Mouse (Mus musculus) small intestine, adult 2 months (tissue): ENCODE data around the gene Mdfic.

Source experiments
- CTCF ChIP-seq: fragments of 200-500 bp; IDR thresholded peaks from 2 replicates; pipeline ENCODE4 v1.5.1; 2012; ENCODE audit warnings: low read depth, mild to moderate bottlenecking, control low read depth, inconsistent platforms, low read length, moderate library complexity, mixed read lengths; ENCODE audit not compliant: insufficient replicate concordance, insufficient read length; ENCODE audit errors: extremely low read depth
- POLR2A ChIP-seq: fragments of 200-500 bp; IDR thresholded peaks from 2 replicates; pipeline ENCODE4 v1.6.1; 2012; ENCODE audit warnings: low read depth, mild to moderate bottlenecking, control low read depth, inconsistent platforms, low read length, moderate library complexity

- TF ChIP-seq CTCF (no peak), POLR2A (no peak)
Observed at GRCm38 (mm10) chr6:15752160-15752559, 31.7 kb downstream of the Mdfic start.
